Mouse (Mus musculus): ENCODE measurements around the gene Dnah6.
A peak's percentile ranks its signal among the peaks of the same experiment; 100 is the strongest.

Gene Dnah6

DNA sequence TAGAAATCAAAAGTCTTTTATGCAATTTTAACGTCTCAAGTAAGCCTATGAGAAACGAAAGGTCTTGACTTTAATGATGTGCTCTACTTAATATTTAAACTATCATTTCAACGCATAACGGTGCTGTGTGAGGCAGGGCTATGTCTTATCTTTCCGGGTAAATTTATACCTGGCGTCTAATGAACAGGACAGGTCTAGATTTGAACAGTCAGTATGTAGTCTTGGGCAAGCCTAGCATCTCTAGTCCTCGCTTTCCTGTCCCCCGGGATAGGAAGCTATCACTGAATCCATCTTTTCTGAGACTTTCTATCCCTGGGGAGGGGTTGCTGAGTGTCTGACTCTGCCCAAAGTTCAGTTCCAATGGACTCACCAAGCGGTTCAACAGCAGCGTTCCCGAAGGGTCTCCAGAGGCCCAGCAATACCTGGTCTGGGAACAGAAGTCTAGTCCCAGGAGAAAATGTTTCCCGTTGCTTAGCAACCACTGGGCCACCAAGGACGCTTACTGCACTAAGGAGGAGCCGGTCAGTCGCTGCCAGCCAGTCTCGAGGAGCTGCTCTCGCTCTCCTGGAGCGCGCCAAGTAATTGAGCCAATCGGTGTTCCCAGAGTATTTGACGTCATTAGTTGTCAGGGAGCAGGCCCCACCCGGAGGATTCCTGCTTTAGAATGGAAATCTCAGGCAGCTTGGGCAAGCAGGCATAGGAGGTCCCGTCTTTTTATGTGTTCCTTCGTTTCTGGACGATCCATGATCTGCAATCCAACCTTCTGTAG, at the start of gene Dnah6:
Gene Dnah6 (minus strand): TSS at position 463 of the 769 bp plus-strand sequence.
- peak; percentile 94 for DNase-seq (ENCODE audit: low spot score)

DNA sequence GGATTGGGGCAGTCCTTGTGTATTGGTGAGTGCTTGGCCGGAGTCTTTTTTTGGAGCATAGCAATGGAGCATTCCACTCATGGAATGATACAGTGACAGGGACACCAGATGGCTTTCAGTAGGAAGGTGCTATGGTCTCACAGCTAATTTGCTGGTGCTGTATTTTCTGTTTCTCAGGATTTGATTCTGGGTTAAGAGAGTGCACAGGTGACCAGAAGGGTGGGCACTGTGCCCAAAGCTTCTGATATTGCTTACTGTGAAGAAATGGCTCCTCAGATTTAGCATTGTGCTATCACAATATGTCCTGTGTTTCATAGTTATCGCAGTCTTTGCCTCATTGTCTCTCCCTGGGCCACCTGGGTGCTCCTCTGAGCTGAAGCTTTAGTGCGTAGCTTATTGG, 47.9 kb upstream of the Dnah6 start:
- DNase-seq (ENCODE audit: low spot score): no peak

DNA sequence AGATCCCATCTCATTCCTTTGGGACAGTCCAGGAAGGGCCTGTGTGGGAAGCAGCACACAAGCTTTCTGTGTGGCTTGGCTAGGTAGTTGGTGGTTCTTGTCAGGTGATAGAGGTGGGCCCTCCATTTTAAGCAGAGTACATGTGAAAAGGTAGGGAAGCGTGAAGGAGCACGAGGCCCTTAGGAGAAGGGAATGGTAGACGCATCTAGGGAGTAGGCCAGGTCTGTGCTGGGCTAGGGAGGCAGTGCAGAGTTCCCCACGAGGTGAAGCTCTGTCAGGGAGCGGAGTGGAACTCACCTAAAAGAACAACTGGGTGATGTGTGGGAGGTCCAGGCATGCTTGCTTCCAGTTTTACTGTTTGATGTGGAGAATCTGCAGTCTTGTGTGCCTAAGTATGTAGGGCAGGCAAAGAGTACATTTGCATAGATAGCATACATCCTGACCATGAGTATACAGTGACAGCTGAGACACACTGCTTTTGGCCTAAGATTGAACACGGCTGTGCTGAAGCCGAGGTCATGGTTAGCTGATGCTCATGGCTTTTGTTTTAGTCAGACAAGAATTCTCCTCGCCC, 46.4 kb upstream of the Dnah6 start:
- no peak for DNase-seq (ENCODE audit: low spot score)

DNA sequence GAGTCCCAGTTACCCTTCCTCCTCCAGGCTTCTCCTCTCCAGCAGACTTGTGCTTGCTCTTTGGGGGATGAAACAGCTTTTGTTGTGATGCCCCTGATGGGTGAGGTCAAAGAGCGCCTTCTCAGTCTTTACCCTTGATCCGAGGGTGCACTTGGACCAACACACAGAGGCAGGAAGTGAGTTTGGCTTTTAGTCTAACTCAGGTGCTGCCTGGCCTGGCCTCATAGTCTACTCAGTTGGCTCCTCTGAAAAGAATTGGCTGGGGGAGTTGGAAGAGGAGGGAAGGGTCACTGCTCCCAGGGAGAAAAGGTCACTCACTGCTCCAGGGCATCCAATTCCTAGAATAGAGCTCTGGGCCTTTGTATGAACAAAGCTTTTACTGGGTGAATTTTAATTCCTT, 43.4 kb upstream of the Dnah6 start:
- no peak for DNase-seq (ENCODE audit: low spot score)

DNA sequence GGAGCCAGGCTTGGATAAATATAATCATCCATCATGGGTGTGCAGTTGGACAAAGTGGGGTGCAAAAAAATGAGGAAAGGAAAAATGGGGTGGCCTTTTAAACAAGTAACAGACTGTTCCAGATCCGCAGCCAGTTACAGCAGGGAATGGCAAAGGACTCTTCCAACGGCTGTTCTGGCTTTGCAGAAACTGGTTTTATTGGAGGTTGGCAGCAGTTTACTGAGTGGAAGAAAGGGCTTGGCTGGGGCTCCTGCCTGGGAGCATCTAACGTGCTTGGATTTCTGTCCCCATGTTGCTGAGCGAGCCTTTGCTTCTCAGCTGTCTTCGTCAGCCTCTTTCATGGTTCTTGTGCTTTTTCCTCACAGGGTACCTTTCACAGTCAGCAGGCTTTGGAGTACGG, 38.7 kb upstream of the Dnah6 start:
- DNase-seq (ENCODE audit: low spot score): peak; percentile 76

DNA sequence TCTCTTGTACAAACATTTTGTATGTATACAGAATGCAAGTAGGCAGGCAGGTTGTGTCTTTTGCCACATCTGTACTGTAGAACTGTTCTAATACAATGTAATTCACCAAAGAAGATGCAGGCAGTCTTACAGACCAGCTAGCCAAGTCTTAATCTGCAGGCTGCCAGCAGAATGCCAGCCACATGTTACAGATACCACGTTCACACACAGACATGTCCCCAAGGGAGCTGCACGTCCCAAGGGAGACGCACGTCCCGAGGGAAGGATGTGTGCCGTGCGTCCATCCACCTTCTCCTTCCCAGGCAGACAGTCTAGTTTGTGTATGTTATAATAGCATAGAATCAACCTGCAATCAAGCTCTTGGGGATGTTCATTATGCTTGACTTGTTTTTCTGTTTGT, 35.6 kb upstream of the Dnah6 start:
- no peak for DNase-seq (ENCODE audit: low spot score)

DNA sequence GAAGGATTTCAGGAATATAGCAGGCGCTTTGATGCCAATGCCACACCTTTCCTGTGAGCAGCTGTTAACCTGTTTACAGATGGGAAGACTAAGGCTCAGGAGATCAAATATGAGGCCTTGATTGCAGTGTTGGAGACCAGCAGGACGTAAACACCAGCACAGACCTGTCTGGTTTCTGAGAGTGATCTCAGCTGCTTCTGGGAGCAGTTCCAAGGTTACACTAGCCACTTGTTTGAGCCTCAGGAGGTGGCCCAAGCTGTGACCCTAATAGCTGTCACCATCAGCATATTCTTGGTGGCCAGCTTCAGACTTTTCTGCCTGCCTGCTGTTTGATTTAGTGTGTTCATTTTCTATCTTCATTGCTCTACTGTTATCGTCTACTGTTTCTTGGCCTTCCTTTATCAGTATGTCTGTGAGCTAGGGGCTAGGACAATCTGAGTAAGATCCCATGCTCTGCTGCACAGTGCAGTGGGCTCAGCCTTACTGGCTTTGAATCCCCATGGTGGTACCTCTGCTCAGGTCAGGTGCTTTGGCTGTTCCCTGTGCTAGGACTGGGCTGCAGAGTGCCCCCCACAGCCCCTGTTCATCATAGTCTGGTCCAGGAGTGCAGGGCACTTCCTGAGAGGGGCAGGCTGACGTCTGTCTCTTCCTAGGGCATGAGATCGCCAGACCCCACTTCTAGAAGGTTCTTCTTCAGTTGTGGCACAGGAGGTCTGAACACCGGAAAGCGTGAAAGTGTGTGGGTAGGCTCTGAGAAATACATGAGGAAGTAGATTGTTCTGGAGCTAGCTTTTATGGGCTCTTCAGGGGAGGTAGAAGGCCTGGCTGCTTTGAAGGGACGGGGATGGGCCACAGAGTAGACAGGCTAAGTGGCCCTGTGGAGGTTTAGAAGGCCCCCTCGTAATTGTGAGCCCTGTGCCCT, 33.1 kb upstream of the Dnah6 start:
- peak; percentile 39 for DNase-seq (ENCODE audit: low spot score)

DNA sequence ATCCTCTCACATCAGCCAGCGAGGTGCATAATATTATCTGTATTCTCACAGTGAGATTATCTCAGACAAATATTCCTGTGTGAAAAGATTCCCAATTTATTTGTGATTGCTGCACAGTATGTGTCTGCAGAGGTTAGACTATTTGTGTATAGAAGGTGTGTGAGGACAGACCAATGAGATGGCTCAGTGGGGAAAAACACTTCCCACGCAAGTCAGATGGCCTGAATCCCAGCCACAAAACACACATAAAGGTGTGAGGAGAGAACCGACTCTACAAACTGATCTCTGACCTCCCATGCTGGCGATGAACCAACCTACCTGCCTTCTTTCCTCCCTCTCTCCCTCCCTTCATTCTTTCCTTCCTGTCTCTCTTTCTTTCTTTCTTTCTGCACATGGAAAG, 32.1 kb upstream of the Dnah6 start:
- no peak for DNase-seq (ENCODE audit: low spot score)

DNA sequence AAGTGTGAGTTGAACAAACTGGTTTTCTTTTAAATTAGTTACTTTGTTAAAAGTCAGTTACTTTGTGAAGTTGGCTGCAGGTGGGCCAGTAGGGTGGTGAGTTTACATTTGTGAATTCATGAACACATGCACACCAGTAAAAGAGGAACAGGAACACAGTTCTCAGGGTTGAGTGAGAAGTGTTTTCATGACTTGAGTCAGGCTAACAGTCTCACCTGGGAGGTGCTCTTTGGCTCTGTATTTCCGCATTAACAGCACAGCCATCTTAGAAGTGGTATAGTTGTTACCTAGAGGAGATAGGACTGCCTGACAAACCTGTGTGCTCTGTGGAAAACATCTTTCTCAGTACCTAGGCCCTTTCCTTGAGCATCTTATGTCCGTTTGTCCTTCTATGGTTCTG, 31.6 kb upstream of the Dnah6 start:
- no peak for DNase-seq (ENCODE audit: low spot score)

DNA sequence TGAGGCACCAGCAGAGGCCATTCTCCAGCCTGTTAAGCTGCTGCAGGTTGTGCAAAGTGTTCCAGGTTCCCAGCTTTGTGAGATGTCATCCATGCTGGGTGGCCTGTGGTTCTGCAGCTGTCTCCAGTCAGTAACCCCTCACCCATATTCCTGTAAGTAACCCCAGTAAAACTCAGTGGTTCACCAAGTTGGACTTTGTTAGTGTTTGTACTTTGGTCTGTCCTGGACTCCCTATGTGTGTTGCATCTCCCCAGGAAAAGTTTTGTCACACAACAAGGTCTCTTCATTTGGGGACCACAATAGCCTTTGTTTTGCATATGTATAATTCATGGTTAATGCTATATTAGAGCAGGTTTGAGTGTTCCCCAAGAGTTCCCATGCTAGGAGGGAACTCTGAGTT, 30.9 kb upstream of the Dnah6 start:
- DNase-seq (ENCODE audit: low spot score): no peak

DNA sequence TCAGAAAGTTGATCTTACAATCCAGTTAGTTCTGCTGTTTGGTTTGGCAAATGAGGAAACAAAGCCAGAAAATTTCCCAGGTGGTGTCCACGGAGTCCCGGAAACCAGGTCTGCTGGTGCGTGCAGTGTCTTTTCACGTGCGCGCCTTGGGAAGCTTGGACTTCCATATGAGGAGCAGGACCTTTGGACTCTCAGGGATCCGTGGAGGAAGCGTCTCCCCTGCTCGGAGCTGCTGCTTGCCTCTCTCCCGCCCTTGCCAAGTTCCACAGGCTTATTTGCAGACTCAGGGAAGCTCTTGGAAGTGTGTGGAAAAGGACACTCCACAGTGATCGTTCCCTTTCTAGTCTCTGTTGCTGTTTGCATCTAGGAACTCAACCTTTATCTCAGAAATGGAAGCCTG, 29.9 kb upstream of the Dnah6 start:
- DNase-seq (ENCODE audit: low spot score): no peak

DNA sequence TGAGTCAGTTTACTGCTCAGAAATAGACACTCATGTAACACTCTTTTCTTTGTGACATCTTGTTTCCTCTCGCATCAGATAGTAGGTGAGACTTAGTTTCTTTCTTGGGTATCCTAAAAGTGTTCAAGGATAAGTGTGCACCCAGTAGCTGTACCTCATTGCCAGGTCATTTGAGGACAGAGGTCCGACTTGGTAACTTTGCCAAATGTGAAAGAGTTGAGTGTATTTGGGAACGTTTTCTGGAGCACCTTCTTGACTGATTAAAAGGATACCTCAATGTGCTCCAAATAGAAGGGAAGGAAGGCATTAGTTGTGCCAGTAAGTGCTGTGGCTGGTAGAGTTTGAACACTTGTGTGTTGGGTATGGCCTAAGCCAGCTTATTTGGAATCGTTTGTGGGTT, 28.4 kb upstream of the Dnah6 start:
- DNase-seq (ENCODE audit: low spot score): no peak

DNA sequence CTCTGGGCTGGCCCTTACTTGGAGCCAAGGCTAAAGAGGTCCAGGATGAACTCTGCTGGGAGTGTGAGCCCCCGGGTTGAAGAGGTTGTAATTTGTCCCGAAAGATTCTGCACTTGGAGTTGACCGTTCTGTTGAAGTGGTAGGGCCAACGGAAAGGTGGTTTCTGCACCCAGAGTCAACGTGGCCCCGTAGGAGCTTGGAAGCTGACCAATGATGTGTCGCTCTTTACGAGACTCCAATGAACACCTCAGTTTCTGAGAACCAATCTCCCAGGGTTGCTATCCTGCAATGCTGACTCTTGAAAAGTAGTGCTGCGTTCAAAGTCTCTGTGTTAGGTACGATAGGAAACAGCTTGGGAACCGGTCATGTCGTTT, 27.6 kb upstream of the Dnah6 start:
- DNase-seq (ENCODE audit: low spot score): peak; percentile 53

DNA sequence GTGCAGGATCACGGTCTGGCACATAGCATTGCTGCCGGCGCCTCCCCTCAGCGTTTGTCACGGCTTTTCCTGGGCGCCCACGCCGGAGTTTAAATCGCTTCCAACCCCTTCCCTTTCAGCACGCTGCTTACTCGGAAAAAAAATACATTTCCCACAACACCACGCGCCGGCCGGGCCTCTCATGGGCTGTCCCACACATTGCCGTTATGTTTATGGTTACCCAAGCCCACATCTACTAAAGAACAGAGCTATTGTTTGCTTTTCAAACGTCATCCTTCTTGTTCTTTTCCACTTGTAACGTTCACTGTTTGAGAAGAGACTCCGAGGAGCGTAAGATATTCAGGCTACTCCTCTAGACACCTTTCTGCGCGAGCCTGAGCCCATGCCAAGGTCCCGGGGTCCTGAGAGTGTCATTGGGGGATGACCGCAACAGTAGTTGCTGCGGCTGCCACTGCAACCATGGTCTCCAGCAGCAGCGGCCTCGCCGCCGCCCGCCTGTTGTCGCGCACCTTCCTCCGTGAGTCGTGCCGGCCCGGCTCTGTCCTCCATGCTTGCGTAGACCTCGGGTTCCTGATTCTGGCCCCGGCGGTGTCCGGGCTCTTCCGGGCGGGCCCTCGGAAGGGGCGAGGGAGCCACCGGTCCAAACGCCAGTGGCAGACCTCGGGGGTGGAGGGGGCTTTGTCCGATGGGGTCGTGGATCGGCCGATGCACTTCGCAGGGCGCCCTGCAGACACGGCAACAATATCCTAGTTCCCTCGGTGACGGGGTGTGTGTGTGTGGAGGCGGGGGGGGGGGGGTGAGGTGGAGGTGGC, 27.0 kb upstream of the Dnah6 start, which contains the start of gene Suclg1:
Gene Suclg1 (plus strand): TSS at position 146 of the 812 bp plus-strand sequence.
- DNase-seq (ENCODE audit: low spot score): peak; percentile 96

DNA sequence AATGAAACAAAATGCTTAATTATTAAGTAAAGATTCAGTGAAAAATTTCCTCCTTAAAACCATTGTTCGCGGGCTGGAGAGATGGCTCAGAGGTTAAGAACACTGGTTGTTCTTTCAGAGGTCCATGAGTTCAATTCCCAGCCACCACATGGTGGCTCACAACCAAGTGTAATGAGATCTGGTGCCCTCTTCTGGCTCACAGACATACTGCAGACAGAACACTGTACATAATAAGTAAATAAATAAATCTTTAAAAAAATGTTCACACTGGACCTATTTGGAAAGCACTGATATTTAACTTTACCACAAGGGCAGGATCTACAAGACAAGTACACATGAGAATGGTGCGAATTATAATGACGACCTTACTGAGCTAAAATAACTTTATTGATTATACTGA, 26.0 kb upstream of the Dnah6 start:
- DNase-seq (ENCODE audit: low spot score): peak; percentile 66

DNA sequence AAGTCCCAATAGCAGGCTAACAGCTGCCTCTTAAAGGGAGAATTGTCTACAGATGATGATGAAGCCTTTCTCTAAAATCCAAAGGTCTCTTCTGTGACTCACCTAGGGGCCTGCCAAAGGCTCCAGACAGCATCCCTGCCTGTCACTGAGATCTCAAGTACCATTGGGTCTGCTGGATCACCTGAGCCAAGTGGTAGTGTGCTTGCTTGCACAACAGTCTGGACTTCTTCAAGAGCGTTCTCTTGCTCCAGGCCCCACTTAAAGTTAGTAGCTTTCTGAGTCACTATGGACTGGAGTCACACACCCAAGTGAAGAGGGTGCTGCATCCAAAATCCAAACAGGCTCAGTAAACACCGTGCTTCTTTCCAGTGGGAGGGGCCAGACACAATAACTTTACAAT, 25.4 kb upstream of the Dnah6 start:
- DNase-seq (ENCODE audit: low spot score): no peak

DNA sequence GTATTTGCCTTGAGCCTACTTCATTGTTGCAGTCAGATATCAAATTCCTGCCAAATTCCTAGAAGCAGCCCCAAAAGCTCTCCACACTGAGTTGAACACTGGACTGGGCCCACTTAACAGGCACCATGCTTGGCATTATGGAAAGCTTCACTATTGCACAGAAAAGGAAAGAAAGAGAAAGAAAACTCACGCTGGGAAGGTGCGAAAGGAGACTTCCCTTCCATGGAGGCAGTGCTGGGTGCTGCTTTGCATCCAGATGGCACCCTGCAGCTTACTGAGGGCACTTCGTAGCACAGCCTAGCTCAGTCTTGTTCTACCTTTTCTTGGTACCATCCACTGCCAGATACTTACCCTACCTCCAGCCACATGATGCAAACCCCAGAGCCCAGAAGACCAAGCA, 14.2 kb upstream of the Dnah6 start:
- DNase-seq (ENCODE audit: low spot score): no peak

DNA sequence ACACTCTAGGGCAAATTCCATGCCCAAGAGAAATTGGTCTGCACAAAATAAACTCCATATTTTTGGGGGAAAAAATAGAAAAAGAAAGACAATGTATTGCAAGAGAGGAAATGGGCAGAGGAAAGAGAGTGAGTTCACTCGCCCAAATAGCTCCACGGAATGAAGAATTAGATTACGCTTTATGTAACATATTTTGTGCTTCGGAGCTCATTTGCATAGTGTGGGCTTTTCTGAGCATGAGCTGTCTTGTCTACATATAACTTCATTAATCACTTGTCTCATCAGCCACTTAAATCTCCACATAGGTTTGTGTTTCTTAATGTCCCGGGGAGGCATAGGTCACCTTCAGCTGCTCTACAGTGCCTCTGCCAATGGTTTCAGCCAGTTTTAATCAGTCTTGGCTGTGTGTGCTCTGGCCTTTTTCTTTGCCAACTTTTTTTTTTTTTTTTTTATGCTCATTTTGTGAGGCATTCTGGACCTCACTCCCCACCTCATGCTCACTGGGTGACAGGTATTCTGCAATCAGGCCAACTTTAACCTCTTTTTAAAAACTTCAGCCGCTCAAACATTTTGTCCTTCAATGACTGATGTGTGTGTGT, 12.9 kb upstream of the Dnah6 start:
- peak; percentile 66 for DNase-seq (ENCODE audit: low spot score)

DNA sequence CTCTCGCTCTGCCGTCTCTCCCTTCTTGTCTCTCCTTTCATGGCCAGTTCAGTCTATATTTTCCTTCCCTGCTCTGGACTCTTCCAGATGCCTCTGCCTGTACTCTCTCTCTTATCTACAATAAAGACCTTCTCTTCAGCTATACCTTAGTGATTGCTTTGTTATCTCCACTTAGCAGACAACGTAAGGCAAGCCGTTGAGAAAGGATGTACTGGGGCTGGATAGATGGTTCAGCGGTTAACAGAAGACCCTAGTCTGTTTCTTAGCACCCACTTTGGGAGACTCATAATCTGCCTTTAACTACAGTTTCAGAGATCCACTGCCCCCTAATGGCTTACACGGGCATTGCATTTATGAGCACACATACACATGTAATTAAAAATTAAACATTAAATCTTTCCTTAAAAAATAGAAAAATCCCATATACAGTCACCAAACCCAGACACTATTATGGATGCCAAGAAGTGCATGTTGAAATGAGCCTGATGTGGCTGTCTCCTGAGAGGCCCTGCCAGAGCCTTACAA, 11.8 kb upstream of the Dnah6 start:
- no peak for DNase-seq (ENCODE audit: low spot score)

DNA sequence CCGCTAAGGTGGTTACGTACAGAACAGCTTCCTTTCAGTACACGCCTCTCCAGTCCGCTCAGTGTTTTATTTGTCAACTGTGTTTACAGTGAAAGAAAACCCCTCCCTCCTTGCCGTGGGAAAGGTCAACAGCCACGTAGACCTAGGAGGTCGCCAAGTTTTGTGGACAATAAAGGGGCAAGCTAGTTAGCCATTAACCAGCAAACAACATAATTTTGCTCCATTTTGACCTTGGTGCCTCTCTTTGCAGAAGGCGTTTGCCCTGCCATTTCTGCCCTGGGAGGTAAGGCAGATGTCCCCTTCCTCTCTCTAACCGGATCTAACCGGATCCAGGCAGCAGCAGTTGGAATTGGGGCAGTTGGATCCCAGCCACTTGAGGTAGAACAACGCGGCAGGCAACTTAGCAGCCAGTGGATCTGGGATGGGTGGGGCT, 10.7 kb upstream of the Dnah6 start:
- no peak for DNase-seq (ENCODE audit: low spot score)

DNA sequence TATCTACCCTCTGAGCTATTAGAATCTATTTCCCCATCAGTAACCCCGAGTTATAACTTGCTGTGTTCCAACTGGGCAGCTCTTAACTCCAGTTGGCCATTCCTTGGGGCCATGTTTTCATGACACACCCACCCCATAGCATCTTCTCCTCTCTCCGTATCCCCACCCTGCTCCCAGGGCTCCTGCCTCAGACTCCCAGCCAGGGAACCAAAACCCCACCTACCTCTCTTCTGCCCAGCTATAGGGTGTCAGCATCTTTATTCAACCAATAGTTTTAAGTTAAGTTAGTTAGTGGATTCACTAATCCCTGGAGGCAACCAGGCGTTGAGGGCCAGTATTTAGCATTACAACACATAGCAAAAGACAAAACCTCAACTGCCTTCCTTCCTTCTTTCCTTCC, 7.4 kb upstream of the Dnah6 start:
- DNase-seq (ENCODE audit: low spot score): no peak

Measured in adipocyte (in vitro differentiated cells).